Mouse (Mus musculus): ENCODE measurements at regions not wholly inside any gene's neighbourhood (a gene's known extent, or its start where the extent isn't known, plus 50 kb on each side); places are given as distances from the start of the nearest gene placed in this dataset.

- no peak overlapping the region for H3K4me3 ChIP-seq (replicated peaks)
Observed at GRCm38 (mm10) chr15:29356395-29356794, 816.0 kb upstream of the Ctnnd2 start.

GRCm38 (mm10) chr15:29399881-29400280 is 772.5 kb upstream of the Ctnnd2 start:
- Histone ChIP-seq H3K36me3 (no peaks in the 10 kb centered on the region), H3K4me3 (replicated peaks) (no peak overlapping the region), H3K4me1 (replicated peaks) (no peaks in the 10 kb centered on the region), H3K9ac (replicated peaks) (no peak overlapping the region), H3K9me3 (no peaks in the 10 kb centered on the region), H3K4me2 (replicated peaks) (no peak overlapping the region), H3K27me3 (no peaks in the 10 kb centered on the region), H3K27ac (no peak overlapping the region)
- ATAC-seq: no peak
- whole genome bisulfite sequencing: 92% methylated on average over 4 of the region's 4 CpGs

More at GRCm38 (mm10) chr15:29356395-29356794, 816.0 kb upstream of the Ctnnd2 start:
- Histone ChIP-seq H3K36me3 (no peaks in the 10 kb centered on the region), H3K4me2 (replicated peaks) (no peak overlapping the region), H3K9ac (replicated peaks) (no peak overlapping the region), H3K9me3 (no peaks in the 10 kb centered on the region), H3K27me3 (no peaks in the 10 kb centered on the region), H3K4me1 (replicated peaks) (no peaks in the 10 kb centered on the region), H3K27ac (no peak overlapping the region)
- ATAC-seq: no peak
- 88% methylated on average over 4 of the region's 4 CpGs for WGBS

- Histone ChIP-seq H3K9ac (replicated peaks) (no peak overlapping the region), H3K27ac (peak overlapping the region; percentile 10; the same call in 1 of the 2 replicates), H3K36me3 (no peaks in the 10 kb centered on the region), H3K27me3 (no peaks in the 10 kb centered on the region), H3K4me2 (replicated peaks) (no peak overlapping the region), H3K4me1 (replicated peaks) (peaks cover 7% of the 10 kb centered on the region; the same call in 1 of the 2 replicates), H3K9me3 (no peaks in the 10 kb centered on the region), H3K4me3 (replicated peaks) (no peak overlapping the region)
- peak; percentile 86 for ATAC-seq
- 12% methylated on average over 4 of the region's 4 CpGs for WGBS
Observed at GRCm38 (mm10) chr15:29433033-29433739, 739.2 kb upstream of the Ctnnd2 start.

- H3K9ac ChIP-seq (replicated peaks): no peak overlapping the region
- H3K27me3 ChIP-seq: no peaks in the 10 kb centered on the region
- no peak overlapping the region for H3K4me2 ChIP-seq (replicated peaks)
- no peaks in the 10 kb centered on the region for H3K9me3 ChIP-seq
- H3K4me3 ChIP-seq (replicated peaks): no peak overlapping the region
- peaks cover 7% of the 10 kb centered on the region; the same call in 1 of the 2 replicates for H3K4me1 ChIP-seq (replicated peaks)
- no peaks in the 10 kb centered on the region for H3K36me3 ChIP-seq
- WGBS: 43% methylated on average over 3 of the region's 3 CpGs
- ATAC-seq: peak; percentile 84
- no peak overlapping the region for H3K27ac ChIP-seq
Observed at GRCm38 (mm10) chr15:29437699-29438326, 734.6 kb upstream of the Ctnnd2 start.

- H3K27me3 ChIP-seq: no peaks in the 10 kb centered on the region
- H3K9me3 ChIP-seq: no peaks in the 10 kb centered on the region
- H3K9ac ChIP-seq (replicated peaks): no peak overlapping the region
- no peak overlapping the region for H3K4me3 ChIP-seq (replicated peaks)
- H3K27ac ChIP-seq: no peak overlapping the region
- H3K4me2 ChIP-seq (replicated peaks): no peak overlapping the region
- ATAC-seq: no peak
- no peaks in the 10 kb centered on the region for H3K4me1 ChIP-seq (replicated peaks)
- WGBS: 94% methylated on average over 2 of the region's 2 CpGs
- H3K36me3 ChIP-seq: no peaks in the 10 kb centered on the region
Observed at GRCm38 (mm10) chr15:29447876-29448275, 724.5 kb upstream of the Ctnnd2 start.

GRCm38 (mm10) chr15:29485136-29485535 is 687.3 kb upstream of the Ctnnd2 start:
- H3K27me3 ChIP-seq: no peaks in the 10 kb centered on the region
- H3K9me3 ChIP-seq: no peaks in the 10 kb centered on the region
- no peak overlapping the region for H3K4me3 ChIP-seq (replicated peaks)
- no peak overlapping the region for H3K4me2 ChIP-seq (replicated peaks)
- H3K27ac ChIP-seq: no peak overlapping the region
- H3K36me3 ChIP-seq: no peaks in the 10 kb centered on the region
- ATAC-seq: no peak
- WGBS: 61% methylated on average over 2 of the region's 2 CpGs
- no peak overlapping the region for H3K9ac ChIP-seq (replicated peaks)
- H3K4me1 ChIP-seq (replicated peaks): no peaks in the 10 kb centered on the region

- Histone ChIP-seq H3K4me1 (replicated peaks) (no peaks in the 10 kb centered on the region), H3K27ac (no peak overlapping the region), H3K9me3 (no peaks in the 10 kb centered on the region), H3K4me2 (replicated peaks) (no peak overlapping the region), H3K9ac (replicated peaks) (no peak overlapping the region), H3K27me3 (no peaks in the 10 kb centered on the region), H3K36me3 (no peaks in the 10 kb centered on the region), H3K4me3 (replicated peaks) (no peak overlapping the region)
- ATAC-seq: no peak
- WGBS: 22% methylated on average over 2 of the region's 2 CpGs
Observed at GRCm38 (mm10) chr15:29529974-29530373, 642.4 kb upstream of the Ctnnd2 start.

GRCm38 (mm10) chr15:29568411-29568810 is 604.0 kb upstream of the Ctnnd2 start:
- no peak overlapping the region for H3K4me3 ChIP-seq (replicated peaks)
- H3K9me3 ChIP-seq: no peaks in the 10 kb centered on the region
- H3K4me1 ChIP-seq (replicated peaks): no peaks in the 10 kb centered on the region
- WGBS: 91% methylated on average over 1 of the region's 1 CpGs
- no peak for ATAC-seq
- no peak overlapping the region for H3K9ac ChIP-seq (replicated peaks)
- H3K4me2 ChIP-seq (replicated peaks): no peak overlapping the region
- H3K27ac ChIP-seq: no peak overlapping the region
- no peaks in the 10 kb centered on the region for H3K27me3 ChIP-seq
- H3K36me3 ChIP-seq: no peaks in the 10 kb centered on the region
